Mouse (Mus musculus) kidney, embryonic 16.5 days (tissue): Measurements from ENCODE around the gene Dars. TPM values are rescaled to one million over a fixed set of nuclear protein-coding genes. Genes with fewer than 3 reads are reported as not detected.
A peak's percentile ranks its signal among the peaks of the same experiment; 100 is the strongest.

ENCODE experiments used
- ATAC-seq: fragments of 200-750 bp; cut with Nextera tagmentation; 2 replicates; pipeline ENCODE4 v1.8.0; 2017; ENCODE audit warnings: moderate TSS enrichment; ENCODE audit not compliant: low FRiP score, low TSS enrichment
- H3K27ac ChIP-seq: fragments of 300-500 bp; sonication (generic); 2 replicates; pipeline ENCODE4 v1.5.1; 2014; ENCODE audit warnings: low read length
- H3K27me3 ChIP-seq: fragments of 300-500 bp; sonication (generic); 2 replicates; pipeline ENCODE4 v1.6.1; 2014; ENCODE audit warnings: low read length, control low read depth, mixed read lengths; ENCODE audit not compliant: insufficient read depth
- H3K36me3 ChIP-seq: fragments of 300-500 bp; sonication (generic); 2 replicates; pipeline ENCODE4 v1.6.1; 2014; ENCODE audit warnings: low read length, control low read depth, mixed read lengths; ENCODE audit not compliant: insufficient read depth
- H3K4me1 ChIP-seq: fragments of 300-500 bp; sonication (generic); 2 replicates; pipeline ENCODE4 v1.6.1; 2014; ENCODE audit warnings: low read length, control low read depth, mixed read lengths; ENCODE audit not compliant: insufficient read depth
- H3K4me2 ChIP-seq: fragments of 300-500 bp; sonication (generic); replicated peaks from 2 replicates; pipeline ENCODE4 v1.6.1; 2014; ENCODE audit warnings: low read depth, low read length
- H3K4me3 ChIP-seq: fragments of 300-500 bp; sonication (generic); 2 replicates; pipeline ENCODE4 v1.5.1; 2014; ENCODE audit warnings: mild to moderate bottlenecking, low read length
- H3K9ac ChIP-seq: fragments of 300-500 bp; sonication (generic); replicated peaks from 2 replicates; pipeline ENCODE4 v1.6.1; 2014; ENCODE audit warnings: low read length
- H3K9me3 ChIP-seq: fragments of 300-500 bp; sonication (generic); 2 replicates; pipeline ENCODE4 v1.6.1; 2016; ENCODE audit warnings: low read length, control low read depth
- WGBS: fragments of 180-500 bp; shearing (Covaris S2); extraction: QIAGEN DNeasy Blood & Tissue Kit; methylation state at CpG from one replicate; pipeline ENCODE4 v1.1.7; 2014; 5-methylcytosine and 5-hydroxymethylcytosine counted together
- polyA plus RNA-seq: library from polyadenylated mRNA; unstranded; fragments of >200 nt; fragmentation: Nextera tagmentation; extraction: Ambion mirVana; gene quantifications from 2 replicates; pipeline ENCODE4 v1.2.1, GENCODE M21; 2015

Gene Dars
- polyA plus RNA-seq, 1 experiment from 2014 or later, result 155 TPM

GRCm38 (mm10) chr1:128358916-128359553 lies 58.1 kb downstream of the Dars start:
- Histone ChIP-seq H3K4me2 (peak overlapping the region; percentile 54), H3K9me3 (no peaks in the 10 kb centered on the region), H3K4me1 (peaks cover 28% of the 10 kb centered on the region), H3K36me3 (peaks cover 28% of the 10 kb centered on the region), H3K27me3 (no peaks in the 10 kb centered on the region), H3K27ac (peak overlapping the region; percentile 93), H3K9ac (peak overlapping the region; percentile 91), H3K4me3 (peak overlapping the region; percentile 94)
- WGBS, result under 1% methylated on average over 35 of the region's 35 CpGs
- ATAC-seq, result peak; percentile 83

- Histone ChIP-seq H3K4me3 (peak overlapping the region; percentile 94), H3K36me3 (peaks cover 32% of the 10 kb centered on the region), H3K4me2 (peak overlapping the region; percentile 54), H3K9me3 (no peaks in the 10 kb centered on the region), H3K27ac (no peak overlapping the region), H3K9ac (peak overlapping the region; percentile 91), H3K4me1 (peaks cover 28% of the 10 kb centered on the region), H3K27me3 (no peaks in the 10 kb centered on the region)
- 56% methylated on average over 6 of the region's 6 CpGs for WGBS
- no peak for ATAC-seq
These were observed 58.9 kb downstream of the Dars start for GRCm38 (mm10) chr1:128358276-128358675.

- H3K9me3 ChIP-seq, result no peaks in the 10 kb centered on the region
- peak overlapping the region; percentile 91 for H3K9ac ChIP-seq
- H3K4me1 ChIP-seq, result peaks cover 28% of the 10 kb centered on the region
- peak overlapping the region; percentile 54 for H3K4me2 ChIP-seq
- H3K27me3 ChIP-seq, result no peaks in the 10 kb centered on the region
- 36% methylated on average over 3 of the region's 3 CpGs for WGBS
- no peak overlapping the region for H3K27ac ChIP-seq
- H3K36me3 ChIP-seq, result peaks cover 32% of the 10 kb centered on the region
- no peak for ATAC-seq
- H3K4me3 ChIP-seq, result peak overlapping the region; percentile 94
These were observed 59.7 kb downstream of the Dars start for GRCm38 (mm10) chr1:128357452-128357851.

DNA sequence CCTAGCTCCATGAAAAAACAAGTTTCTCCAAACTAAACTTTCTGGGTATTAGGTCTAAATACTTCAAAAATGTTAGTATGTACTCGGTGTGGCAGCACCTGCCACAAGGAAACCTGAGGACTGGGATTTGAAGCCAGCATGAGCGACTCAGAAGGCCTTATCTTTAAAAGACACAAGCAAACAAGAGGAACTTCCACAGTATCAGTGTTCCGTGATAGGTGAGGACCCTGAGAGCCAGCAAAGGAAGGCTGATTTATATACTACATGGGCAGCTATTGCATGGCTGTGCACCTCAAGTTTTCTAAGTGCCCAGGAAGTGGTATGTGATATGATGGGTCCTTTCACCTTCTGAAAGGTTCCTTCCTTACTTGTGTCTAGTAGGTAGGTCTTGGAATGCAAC lies 64.1 kb downstream of the Dars start:
- WGBS, result 87% methylated on average over 3 of the region's 3 CpGs
- no peak overlapping the region for H3K9ac ChIP-seq
- H3K4me2 ChIP-seq, result no peak overlapping the region
- H3K4me1 ChIP-seq, result peaks cover 14% of the 10 kb centered on the region
- no peak for ATAC-seq
- no peaks in the 10 kb centered on the region for H3K9me3 ChIP-seq
- no peak overlapping the region for H3K27ac ChIP-seq
- no peak overlapping the region for H3K4me3 ChIP-seq
- H3K27me3 ChIP-seq, result no peaks in the 10 kb centered on the region
- peaks cover 61% of the 10 kb centered on the region for H3K36me3 ChIP-seq

DNA sequence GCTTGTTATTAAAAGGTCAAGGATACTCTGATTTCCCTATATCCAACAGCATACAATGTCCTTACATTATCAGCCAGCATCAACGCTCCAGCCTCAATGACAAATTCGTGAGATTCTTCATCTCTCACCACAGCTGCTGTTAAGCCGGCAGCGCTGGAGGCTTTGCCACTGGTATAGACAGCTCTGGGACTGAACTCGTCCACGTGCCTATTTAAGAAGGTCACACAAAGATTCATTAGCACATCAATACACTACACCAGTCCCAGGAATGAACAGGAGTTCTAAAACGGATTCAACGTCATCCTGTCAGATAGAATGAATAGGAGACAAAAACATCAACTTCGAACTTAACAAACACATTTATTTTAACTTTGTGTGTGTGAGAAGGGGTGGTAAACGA lies 72.9 kb downstream of the Dars start:
- Histone ChIP-seq H3K27ac (no peak overlapping the region), H3K9me3 (no peaks in the 10 kb centered on the region), H3K4me2 (no peak overlapping the region), H3K4me1 (no peaks in the 10 kb centered on the region), H3K9ac (no peak overlapping the region), H3K36me3 (peaks cover 68% of the 10 kb centered on the region), H3K27me3 (no peaks in the 10 kb centered on the region), H3K4me3 (no peak overlapping the region)
- ATAC-seq, result no peak
- WGBS, result 86% methylated on average over 10 of the region's 10 CpGs

DNA sequence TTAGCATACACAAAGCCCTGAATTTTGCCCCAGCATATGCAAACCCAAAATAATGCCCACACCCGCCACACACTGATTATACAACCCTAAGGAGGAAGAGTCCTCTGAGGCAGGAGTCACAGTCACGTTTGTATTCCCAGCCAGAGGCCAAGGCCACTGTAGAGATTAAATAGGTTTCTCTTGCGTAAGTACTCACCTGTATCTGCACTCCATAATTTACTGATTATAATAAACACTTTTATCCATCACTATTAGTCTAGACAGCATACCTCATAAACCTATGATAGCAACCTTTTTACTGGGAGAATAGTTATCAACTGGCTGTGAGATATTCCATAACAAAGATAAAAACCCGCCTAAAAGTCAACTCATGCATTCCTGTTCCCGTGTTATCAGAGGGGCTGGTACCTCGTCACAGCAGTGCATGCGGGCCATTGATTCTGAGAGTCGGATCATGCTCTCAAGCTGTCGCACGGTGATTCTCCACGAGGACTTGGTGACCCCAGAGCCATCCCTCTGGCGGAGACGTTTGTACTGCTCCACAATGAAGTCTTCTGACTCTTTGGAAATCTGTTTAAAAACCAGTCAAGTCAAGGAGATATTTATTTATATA lies 79.4 kb downstream of the Dars start:
- H3K9ac ChIP-seq, result no peak overlapping the region
- peaks cover 69% of the 10 kb centered on the region for H3K36me3 ChIP-seq
- H3K4me3 ChIP-seq, result no peak overlapping the region
- no peak overlapping the region for H3K27ac ChIP-seq
- H3K27me3 ChIP-seq, result no peaks in the 10 kb centered on the region
- no peak for ATAC-seq
- H3K9me3 ChIP-seq, result no peaks in the 10 kb centered on the region
- WGBS, result 89% methylated on average over 13 of the region's 13 CpGs
- no peak overlapping the region for H3K4me2 ChIP-seq
- H3K4me1 ChIP-seq, result no peaks in the 10 kb centered on the region

DNA sequence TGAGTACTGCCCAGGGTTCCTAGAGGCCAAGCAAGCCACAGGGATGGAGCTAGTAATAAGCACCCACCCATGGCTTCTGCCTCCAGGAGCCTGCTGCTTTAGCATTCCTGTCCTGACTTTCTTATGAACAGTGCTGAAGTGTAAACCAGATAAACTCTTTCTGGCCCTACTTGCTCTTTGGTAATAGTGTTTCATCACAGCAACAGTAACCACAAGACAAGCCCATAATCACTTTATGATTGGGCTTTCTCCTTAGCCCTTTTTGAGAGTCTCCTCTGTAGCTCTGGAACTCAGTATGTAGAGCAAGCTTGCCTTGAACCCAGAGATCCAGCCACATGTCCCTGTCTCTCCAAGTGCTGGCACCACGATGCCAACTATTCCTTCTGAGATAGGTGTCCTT lies 86.9 kb downstream of the Dars start:
- Histone ChIP-seq H3K9ac (no peak overlapping the region), H3K36me3 (peaks cover 68% of the 10 kb centered on the region), H3K4me2 (no peak overlapping the region), H3K27me3 (no peaks in the 10 kb centered on the region), H3K4me1 (no peaks in the 10 kb centered on the region), H3K27ac (no peak overlapping the region), H3K4me3 (no peak overlapping the region), H3K9me3 (no peaks in the 10 kb centered on the region)
- WGBS, result 97% methylated on average over 1 of the region's 1 CpGs
- no peak for ATAC-seq

DNA sequence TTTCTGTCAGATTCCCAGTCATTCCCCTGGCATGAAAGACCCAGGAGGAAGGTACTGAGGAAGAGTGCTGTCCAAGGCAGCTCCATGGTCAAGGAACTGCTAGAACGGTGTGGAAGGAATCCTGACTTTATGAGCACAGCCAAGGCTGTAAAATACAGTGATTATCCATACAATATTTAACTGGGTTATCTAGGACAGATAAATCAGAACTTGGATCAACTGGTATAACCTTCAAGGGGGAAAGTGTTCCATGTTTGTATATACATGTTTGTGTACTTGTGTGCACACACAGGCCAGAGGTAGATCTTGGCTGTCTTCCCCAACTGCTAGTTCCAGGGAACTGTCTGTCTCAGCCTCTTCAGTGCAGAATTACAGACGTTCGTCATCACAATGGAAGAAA lies 89.0 kb downstream of the Dars start, which contains the start of gene Lct:
TSS of gene Lct (minus strand) at position 101 of the 400 bp plus-strand sequence.
- Histone ChIP-seq H3K9ac (no peak within 1 kb of the TSS), H3K27ac (no peak within 1 kb of the TSS), H3K4me3 (no peak within 1 kb of the TSS), H3K4me2 (no peak within 1 kb of the TSS), H3K9me3 (no peaks in the 10 kb centered on the region), H3K27me3 (no peaks in the 10 kb centered on the region), H3K4me1 (no peaks in the 10 kb centered on the region), H3K36me3 (peaks cover 50% of the 10 kb centered on the region)
- ATAC-seq, result no peak
- WGBS, result 81% methylated on average over 3 of the region's 3 CpGs

DNA sequence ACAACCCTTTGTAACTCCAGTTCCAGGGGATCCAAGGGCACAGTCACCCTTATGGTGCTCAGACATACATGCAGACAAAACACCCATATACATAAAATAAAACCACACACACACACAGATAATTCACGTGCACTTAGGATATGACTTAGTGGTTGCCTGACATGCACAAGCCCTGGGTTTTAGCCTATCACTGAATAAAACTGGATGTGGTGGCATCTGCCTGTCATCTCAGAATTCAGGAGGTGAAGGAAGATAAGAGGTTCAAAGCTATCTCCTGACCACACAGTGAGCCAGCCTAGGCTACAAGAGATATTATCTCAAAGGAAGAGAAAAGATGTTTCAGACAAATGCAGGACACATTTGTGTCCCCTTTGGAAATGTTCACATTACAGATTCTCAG lies 90.0 kb downstream of the Dars start:
- H3K9me3 ChIP-seq, result no peaks in the 10 kb centered on the region
- no peaks in the 10 kb centered on the region for H3K27me3 ChIP-seq
- H3K4me1 ChIP-seq, result no peaks in the 10 kb centered on the region
- ATAC-seq, result no peak
- WGBS, result 85% methylated on average over 1 of the region's 1 CpGs
- H3K27ac ChIP-seq, result no peak overlapping the region
- no peak overlapping the region for H3K4me3 ChIP-seq
- no peak overlapping the region for H3K9ac ChIP-seq
- H3K36me3 ChIP-seq, result peaks cover 40% of the 10 kb centered on the region
- no peak overlapping the region for H3K4me2 ChIP-seq

DNA sequence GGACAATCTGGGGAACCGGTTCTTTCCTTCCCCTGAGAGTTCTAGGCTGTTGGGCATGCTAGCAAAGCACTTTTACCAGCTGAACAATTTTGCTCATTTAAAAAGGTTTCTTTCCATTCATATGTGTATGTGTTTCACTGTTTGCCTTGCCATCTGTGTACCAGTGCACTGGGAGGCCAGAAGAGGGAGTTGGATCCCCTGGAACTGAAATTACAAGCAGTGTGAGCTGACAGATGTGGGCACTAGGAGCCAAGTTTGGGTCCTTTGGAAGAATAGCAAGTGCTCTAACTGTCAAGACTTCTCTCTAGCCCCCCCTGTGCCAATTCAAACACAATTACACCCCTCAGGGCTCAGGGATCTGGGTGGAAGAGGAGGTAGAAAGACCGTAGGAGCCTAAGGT lies 92.4 kb downstream of the Dars start:
- Histone ChIP-seq H3K4me2 (no peak overlapping the region), H3K36me3 (peaks cover 21% of the 10 kb centered on the region), H3K27ac (no peak overlapping the region), H3K27me3 (no peaks in the 10 kb centered on the region), H3K4me3 (no peak overlapping the region), H3K9ac (no peak overlapping the region), H3K9me3 (no peaks in the 10 kb centered on the region), H3K4me1 (no peaks in the 10 kb centered on the region)
- no peak for ATAC-seq
- 84% methylated on average over 2 of the region's 2 CpGs for WGBS
